Mouse (Mus musculus) monocyte, adult 5-6 weeks (primary cell): ENCODE results near the gene Med27. TPM values are rescaled to one million over a fixed set of nuclear protein-coding genes. Genes with fewer than 3 reads are reported as not detected.
"Not testable (repeated sequence)": the region's sequence is repeated elsewhere in the genome, so short reads cannot be mapped to it uniquely, and the experiment has no call there.

Experiments
- ATAC-seq: fragments of 153-309, 156-312 bp; replicated peaks from 2 replicates; pipeline ENCODE4 v1.8.0; 2017; ENCODE audit warnings: mild to moderate bottlenecking; ENCODE audit not compliant: low TSS enrichment, insufficient number of reproducible peaks, severe bottlenecking, poor library complexity, low FRiP score
- total RNA-seq: library from RNA; stranded (forward); fragments of 200-1000, 200-491, 200-594 nt; gene quantifications from 3 replicates; pipeline ENCODE4 v1.2.3, GENCODE M21; 2017

Med27 gene
- total RNA-seq, 1 experiment from 2014 or later: 23.4 TPM

- ATAC-seq: not testable (repeated sequence)
These were observed 183.2 kb downstream of the Med27 start for GRCm38 (mm10) chr2:29529788-29530187.

- no peak for ATAC-seq
These were observed 185.6 kb downstream of the Med27 start for GRCm38 (mm10) chr2:29532173-29532572.

- no peak for ATAC-seq
These were observed 186.3 kb downstream of the Med27 start for GRCm38 (mm10) chr2:29532921-29533320.

- ATAC-seq: no peak
These were observed 189.1 kb downstream of the Med27 start for GRCm38 (mm10) chr2:29535566-29536244.

GRCm38 (mm10) chr2:29536481-29536880 is 189.9 kb downstream of the Med27 start:
- ATAC-seq: no peak

- no peak for ATAC-seq
These were observed 190.7 kb downstream of the Med27 start for GRCm38 (mm10) chr2:29537334-29537733.

- ATAC-seq: no peak
These were observed 195.4 kb downstream of the Med27 start for GRCm38 (mm10) chr2:29542039-29542438.

- ATAC-seq: no peak
These were observed 200.0 kb downstream of the Med27 start for GRCm38 (mm10) chr2:29546571-29546970.

- no peak for ATAC-seq
These were observed 205.4 kb downstream of the Med27 start for GRCm38 (mm10) chr2:29551816-29552585.

- peak; percentile 44; the same call in 1 of the 2 replicates for ATAC-seq
These were observed 207.5 kb downstream of the Med27 start for GRCm38 (mm10) chr2:29553945-29554634.

- no peak for ATAC-seq
These were observed 211.9 kb downstream of the Med27 start for GRCm38 (mm10) chr2:29558561-29558960.

- ATAC-seq: no peak
These were observed 213.3 kb downstream of the Med27 start for GRCm38 (mm10) chr2:29559955-29560354.

GRCm38 (mm10) chr2:29561468-29561867 is 214.8 kb downstream of the Med27 start:
- ATAC-seq: no peak

- ATAC-seq: no peak
These were observed 217.4 kb downstream of the Med27 start for GRCm38 (mm10) chr2:29563986-29564385.

GRCm38 (mm10) chr2:29565570-29566433 is 219.2 kb downstream of the Med27 start:
- ATAC-seq: no peak

- no peak for ATAC-seq
These were observed 225.5 kb downstream of the Med27 start for GRCm38 (mm10) chr2:29571921-29572700.

- no peak for ATAC-seq
These were observed 226.3 kb downstream of the Med27 start for GRCm38 (mm10) chr2:29572811-29573427.

GRCm38 (mm10) chr2:29573591-29573990 is 227.0 kb downstream of the Med27 start:
- no peak for ATAC-seq
